Comparison of ENCODE assay signal across 20 mouse cellular contexts in genomic region chr17:29954316-29954715, GRCm38 (mm10). TPM values are rescaled to one million over a fixed set of nuclear protein-coding genes. Genes with fewer than 3 reads are reported as not detected.
DNase-seq lines count a peak whose midpoint lies in the region; ATAC-seq and TF ChIP-seq lines count a peak whose summit lies in the region.
"Had no signal": no experiment of that assay in that cellular context is flagged by ENCODE, and none has a peak within 500 bp of the region (broad histone marks: within the 10 kb centered on the region; RNA-seq: fewer than 3 reads in every experiment).

No protein-coding gene starts in this region.

- TF ChIP-seq CTCF in heart, postnatal 0 days (IDR thresholded peaks at IDR 0.05; ENCODE audit: low read depth) = no peak
- no peak for TF ChIP-seq CTCF in lung, adult 2 months (IDR thresholded peaks at IDR 0.05; ENCODE audit: insufficient read depth, low read length)

- H3K4me1 ChIP-seq in heart, postnatal 0 days (ENCODE audit: control insufficient read depth, insufficient read depth) = no peaks in the 10 kb centered on the region
- H3K4me1 ChIP-seq in lung, embryonic 15.5 days = 0 out of 2 replicates have a peak, but pooled peaks cover 9% of the 10 kb centered on the region
- no peaks in the 10 kb centered on the region for H3K4me1 ChIP-seq in lung, adult 2 months (ENCODE audit: control insufficient read depth, insufficient read depth, low read length)

- DNase-seq in heart, postnatal 0 days (ENCODE audit: low spot score) = no peak
- no peak for DNase-seq in heart, adult 11 months
- no peak for DNase-seq in lung, adult 2 months
- DNase-seq in MN1 (ENCODE audit: low spot score) = peak; percentile 23
- DNase-seq: adrenal gland, postnatal 14 days; B cell, adult 2 months; cerebellum, adult 18-20 months; cerebellum, adult 9-11 months; gastrocnemius, postnatal 36 days; heart, adult 2 months had no signal

- H3K36me3 ChIP-seq in heart, postnatal 0 days (replicated peaks; ENCODE audit: control insufficient read depth, insufficient read depth, low read length) = no peaks in the 10 kb centered on the region
- no peaks in the 10 kb centered on the region for H3K36me3 ChIP-seq in lung, embryonic 15.5 days
- H3K36me3 ChIP-seq: embryonic facial prominence, embryonic 12.5 days; forebrain, embryonic 15.5 days; G1E; heart, embryonic 12.5 days; hindbrain, embryonic 10.5 days; intestine, embryonic 15.5 days had no signal

- no peak overlapping the region for H3K4me3 ChIP-seq in heart, postnatal 0 days (ENCODE audit: low read depth, low read length)
- H3K4me3 ChIP-seq in lung, embryonic 15.5 days = no peak overlapping the region
- H3K4me3 ChIP-seq in lung, adult 2 months (replicated peaks; ENCODE audit: extremely low read depth, low read depth, low read length) = no peak overlapping the region
- H3K4me3 ChIP-seq: embryonic facial prominence, embryonic 12.5 days; forebrain, embryonic 15.5 days; heart, adult 2 months; heart, embryonic 12.5 days; hindbrain, embryonic 10.5 days; intestine, embryonic 15.5 days had no signal

- ATAC-seq in heart, postnatal 0 days (ENCODE audit: insufficient read depth, low read depth) = 0 out of 2 replicates have a peak, but pooled peaks have one; percentile 47
- ATAC-seq in lung, embryonic 15.5 days (ENCODE audit: borderline replicate concordance, extremely low read depth, low FRiP score, low TSS enrichment) = 0 out of 2 replicates have a peak, but pooled peaks have one; percentile 42
- no peak for ATAC-seq in granulocyte monocyte progenitor cell, adult 5-6 weeks (replicated peaks; ENCODE audit: poor library complexity, severe bottlenecking)
- ATAC-seq: CD4-positive, CD25-positive, alpha-beta regulatory T cell, adult 4 months; forebrain, embryonic 15.5 days; intestine, embryonic 15.5 days had no signal

- TF ChIP-seq POLR2A in lung, adult 2 months (IDR thresholded peaks at IDR 0.05; ENCODE audit: borderline replicate concordance, extremely low read depth, low read depth, low read length) = no peak

- H3K9me3 ChIP-seq in heart, postnatal 0 days (replicated peaks; ENCODE audit: control insufficient read depth, low read length) = peaks cover 11% of the 10 kb centered on the region; the same call in 1 of the 2 replicates
- H3K9me3 ChIP-seq in lung, embryonic 15.5 days = no peaks in the 10 kb centered on the region
- H3K9me3 ChIP-seq: G1E; intestine, embryonic 15.5 days had no signal

- H3K27ac ChIP-seq in heart, postnatal 0 days (ENCODE audit: low read depth) = no peak overlapping the region
- no peak overlapping the region for H3K27ac ChIP-seq in lung, embryonic 15.5 days
- H3K27ac ChIP-seq: embryonic facial prominence, embryonic 12.5 days; forebrain, embryonic 15.5 days; heart, adult 2 months; hindbrain, embryonic 10.5 days; hindbrain, embryonic 14.5 days; intestine, embryonic 15.5 days had no signal

- 46% methylated on average over 5 of the region's 5 CpGs for WGBS in heart, postnatal 0 days
- WGBS in lung, embryonic 15.5 days = 56% methylated on average over 5 of the region's 5 CpGs
- 54% methylated on average over 5 of the region's 5 CpGs for WGBS in lung, adult 2 months

- TF ChIP-seq EP300 in heart, postnatal 0 days (IDR thresholded peaks at IDR 0.05; ENCODE audit: low read depth) = no peak

- no peak overlapping the region for H3K9ac ChIP-seq in heart, postnatal 0 days (replicated peaks; ENCODE audit: low read depth, low read length)
- H3K9ac ChIP-seq in lung, embryonic 15.5 days = no peak overlapping the region
- H3K9ac ChIP-seq: embryonic facial prominence, embryonic 12.5 days; forebrain, embryonic 15.5 days; heart, embryonic 12.5 days; hindbrain, embryonic 14.5 days; intestine, embryonic 15.5 days had no signal

- H3K4me2 ChIP-seq in heart, postnatal 0 days (ENCODE audit: low read depth, low read length) = no peak overlapping the region
- H3K4me2 ChIP-seq in lung, embryonic 15.5 days = no peak overlapping the region
- H3K4me2 ChIP-seq: embryonic facial prominence, embryonic 12.5 days; forebrain, embryonic 15.5 days; heart, embryonic 12.5 days; hindbrain, embryonic 14.5 days; intestine, embryonic 15.5 days had no signal

- H3K27me3 ChIP-seq in heart, postnatal 0 days (ENCODE audit: control insufficient read depth, insufficient read depth, low read length) = no peaks in the 10 kb centered on the region
- H3K27me3 ChIP-seq in lung, embryonic 15.5 days = no peaks in the 10 kb centered on the region
- H3K27me3 ChIP-seq: embryonic facial prominence, embryonic 12.5 days; forebrain, embryonic 15.5 days; heart, embryonic 12.5 days; intestine, embryonic 15.5 days had no signal

RNA-seq across cellular contexts. Expression of gene Mdga1, which starts 15.6 kb away (rescaled TPM):
- total RNA-seq in heart, postnatal 0 days (2014; rRNA removed; ENCODE audit: low replicate concordance) = 9.5 and 11.6 TPM in 2 replicates
- polyA plus RNA-seq in heart, postnatal 0 days (2015; fragmentation: Nextera tagmentation; extraction: Ambion mirVana) = 4.9 and 5.2 TPM in 2 replicates
- 4.1 and 4.2 TPM in 2 replicates for polyA plus RNA-seq in lung, embryonic 15.5 days (2015; fragmentation: Nextera tagmentation; extraction: Ambion mirVana)
- 3.9 and 4.4 TPM in 2 replicates for polyA plus RNA-seq in lung, adult 2 months (2012; rRNA removed)
- total RNA-seq in granulocyte monocyte progenitor cell, adult 5-6 weeks (2014; fragmentation: Nextera tagmentation) = 14.8 and 15.7 TPM in 2 replicates
- total RNA-seq in granulocyte monocyte progenitor cell, adult 5-6 weeks (2017) = 4.0 and 7.8 TPM in 2 replicates
- polyA plus RNA-seq: CD4-positive, CD25-positive, alpha-beta regulatory T cell, adult 4 months had no signal

RNA-seq across cellular contexts. Expression of gene Zfand3, which starts 50.2 kb away (rescaled TPM):
- 77.7 and 131 TPM in 2 replicates for total RNA-seq in heart, postnatal 0 days (2014; rRNA removed; ENCODE audit: low replicate concordance)
- polyA plus RNA-seq in heart, postnatal 0 days (2015; fragmentation: Nextera tagmentation; extraction: Ambion mirVana) = 49.0 and 53.2 TPM in 2 replicates
- polyA plus RNA-seq in lung, embryonic 15.5 days (2015; fragmentation: Nextera tagmentation; extraction: Ambion mirVana) = 56.7 and 59.8 TPM in 2 replicates
- 93.6 and 122 TPM in 2 replicates for polyA plus RNA-seq in lung, adult 2 months (2012; rRNA removed)
- 6.7 and 19.3 TPM in 2 replicates for total RNA-seq in granulocyte monocyte progenitor cell, adult 5-6 weeks (2014; fragmentation: Nextera tagmentation)
- 9.1 and 22.3 TPM in 2 replicates for total RNA-seq in granulocyte monocyte progenitor cell, adult 5-6 weeks (2017)
